Mouse (Mus musculus) inflammation-experienced regulatory T-cells, adult 6 months (primary cell): ENCODE data around the gene Fbxo2. TPM values are rescaled to one million over a fixed set of nuclear protein-coding genes. Genes with fewer than 3 reads are reported as not detected.
"Not testable (repeated sequence)": the region's sequence is repeated elsewhere in the genome, so short reads cannot be mapped to it uniquely, and the experiment has no call there.

Source experiments
- ATAC-seq: one replicate; pipeline ENCODE4 v1.8.0; 2017
- polyA plus RNA-seq, 3 experiments: library from polyadenylated mRNA; unstranded; fragments of 100-300 nt; shearing (Covaris generic); gene quantifications; one replicate each; pipeline ENCODE4 v1.2.1; 2017

Fbxo2 gene
- polyA plus RNA-seq, result not detected

GRCm38 (mm10) chr4:148160436-148161390 lies at the start of gene Fbxo2, which contains the start of gene Fbxo44:
TSS of gene Fbxo2 (plus strand) at chr4:148160621.
TSS of gene Fbxo44 (minus strand) at chr4:148160482.
- ATAC-seq, result peak; percentile 3

- ATAC-seq, result no peak
Observed at GRCm38 (mm10) chr4:148112519-148112918, 47.9 kb upstream of the Fbxo2 start.

- peak; percentile 91 for ATAC-seq
Observed at GRCm38 (mm10) chr4:148114758-148115391, 45.5 kb upstream of the Fbxo2 start.

GRCm38 (mm10) chr4:148115467-148115866 lies 45.0 kb upstream of the Fbxo2 start:
- peak; percentile 33 for ATAC-seq

GRCm38 (mm10) chr4:148116657-148117056 lies 43.8 kb upstream of the Fbxo2 start:
- ATAC-seq, result no peak

GRCm38 (mm10) chr4:148117392-148117791 lies 43.0 kb upstream of the Fbxo2 start:
- no peak for ATAC-seq

GRCm38 (mm10) chr4:148119578-148119977 lies 40.8 kb upstream of the Fbxo2 start:
- ATAC-seq, result not testable (repeated sequence)

- ATAC-seq, result no peak
Observed at GRCm38 (mm10) chr4:148120555-148120954, 39.9 kb upstream of the Fbxo2 start.

- ATAC-seq, result no peak
Observed at GRCm38 (mm10) chr4:148121362-148121761, 39.1 kb upstream of the Fbxo2 start.

- ATAC-seq, result no peak
Observed at GRCm38 (mm10) chr4:148121982-148122693, 38.3 kb upstream of the Fbxo2 start.

- no peak for ATAC-seq
Observed at GRCm38 (mm10) chr4:148122694-148123066, 37.7 kb upstream of the Fbxo2 start.

GRCm38 (mm10) chr4:148128241-148128640 lies 32.2 kb upstream of the Fbxo2 start:
- no peak for ATAC-seq

GRCm38 (mm10) chr4:148128672-148129071 lies 31.7 kb upstream of the Fbxo2 start:
- no peak for ATAC-seq

GRCm38 (mm10) chr4:148130133-148130532 lies 30.3 kb upstream of the Fbxo2 start, which contains the start of gene Mad2l2:
TSS of gene Mad2l2 (plus strand) at chr4:148130384.
- ATAC-seq, result no peak

GRCm38 (mm10) chr4:148130561-148131413 lies 29.6 kb upstream of the Fbxo2 start, which contains the start of gene Draxin:
TSS of gene Draxin (minus strand) at chr4:148130698.
- no peak for ATAC-seq

GRCm38 (mm10) chr4:148131497-148132081 lies 28.8 kb upstream of the Fbxo2 start:
- no peak for ATAC-seq

GRCm38 (mm10) chr4:148134988-148135387 lies 25.4 kb upstream of the Fbxo2 start:
- no peak for ATAC-seq

GRCm38 (mm10) chr4:148137503-148137902 lies 22.9 kb upstream of the Fbxo2 start:
- ATAC-seq, result no peak

- ATAC-seq, result peak; percentile 30
Observed at GRCm38 (mm10) chr4:148139767-148140097, 20.7 kb upstream of the Fbxo2 start.

GRCm38 (mm10) chr4:148140098-148141011 lies 20.1 kb upstream of the Fbxo2 start:
- peak; percentile 88 for ATAC-seq
